Comparison of ENCODE assay signal across 17 mouse cellular contexts in the genomic region with DNA sequence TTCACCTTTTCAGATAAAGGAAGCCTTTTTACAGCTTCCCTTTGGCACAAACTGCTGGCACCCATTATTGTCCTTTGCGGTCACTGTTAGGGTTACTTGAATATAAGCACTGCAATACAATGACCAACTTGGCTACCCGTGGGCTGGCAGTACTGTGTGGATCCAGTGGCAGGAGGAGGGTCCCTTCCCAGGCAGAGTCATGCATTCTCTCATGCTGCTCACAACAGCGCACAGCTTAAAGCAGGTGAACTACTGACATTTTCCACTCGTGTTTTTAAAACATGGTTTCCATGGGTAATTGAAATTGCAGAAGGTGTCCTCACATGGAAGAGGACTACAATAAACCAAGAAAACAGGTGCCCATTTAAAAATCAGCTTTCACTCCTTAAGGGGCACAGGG.
"Had no signal": no experiment of that assay in that cellular context is flagged by ENCODE, and none has a peak within 500 bp of the region (broad histone marks: within the 10 kb centered on the region; RNA-seq: fewer than 3 reads in every experiment).

No protein-coding gene starts in this region.

- H3K27me3 ChIP-seq: liver, embryonic 13.5 days; liver, embryonic 15.5 days; megakaryocyte, embryonic 14.5 days; midbrain, embryonic 12.5 days; neural tube, embryonic 12.5 days; stomach, embryonic 15.5 days had no signal

- H3K4me3 ChIP-seq: liver, embryonic 13.5 days; liver, embryonic 15.5 days; megakaryocyte, embryonic 14.5 days; midbrain, embryonic 12.5 days; neural tube, embryonic 12.5 days; stomach, embryonic 15.5 days had no signal

- H3K9me3 ChIP-seq: liver, embryonic 13.5 days; liver, embryonic 15.5 days; megakaryocyte, embryonic 14.5 days; midbrain, embryonic 12.5 days; neural tube, embryonic 12.5 days; stomach, embryonic 15.5 days had no signal

- H3K9ac ChIP-seq: liver, embryonic 13.5 days; liver, embryonic 15.5 days; liver, postnatal 0 days; midbrain, embryonic 12.5 days; neural tube, embryonic 12.5 days; stomach, embryonic 15.5 days had no signal

- ATAC-seq: liver, postnatal 0 days had no signal

- H3K36me3 ChIP-seq: neural tube, embryonic 12.5 days; stomach, embryonic 15.5 days had no signal

- H3K4me1 ChIP-seq: liver, embryonic 13.5 days; liver, embryonic 15.5 days; megakaryocyte, embryonic 14.5 days; midbrain, embryonic 12.5 days; neural tube, embryonic 12.5 days; stomach, embryonic 15.5 days had no signal

- H3K4me2 ChIP-seq: liver, embryonic 11.5 days; liver, embryonic 13.5 days; liver, embryonic 15.5 days; midbrain, embryonic 12.5 days; neural tube, embryonic 12.5 days; stomach, embryonic 15.5 days had no signal

- H3K27ac ChIP-seq: liver, embryonic 13.5 days; liver, embryonic 15.5 days; macrophage; midbrain, embryonic 12.5 days; neural tube, embryonic 12.5 days; stomach, embryonic 15.5 days; stomach, postnatal 0 days had no signal

- DNase-seq: liver; liver, embryonic 13.5 days; liver, postnatal 0 days; lung, adult 2 months; lung, postnatal 10 days; midbrain, embryonic 14.5 days; right cerebral cortex, postnatal 14 days; thymus, postnatal 14 days; thymus, postnatal 36 days had no signal
